Mouse (Mus musculus) cerebellum, postnatal 25 days (tissue): ENCODE measurements around the gene Glrx.
"Not testable (repeated sequence)": the region's sequence is repeated elsewhere in the genome, so short reads cannot be mapped to it uniquely, and the experiment has no call there.

ENCODE experiments used
- DNase-seq, 2 experiments: peaks; one replicate each; pipeline ENCODE4 v3.0.0; 2021; ENCODE audit warnings: mixed read lengths in 2 of 2

The Glrx gene

DNA sequence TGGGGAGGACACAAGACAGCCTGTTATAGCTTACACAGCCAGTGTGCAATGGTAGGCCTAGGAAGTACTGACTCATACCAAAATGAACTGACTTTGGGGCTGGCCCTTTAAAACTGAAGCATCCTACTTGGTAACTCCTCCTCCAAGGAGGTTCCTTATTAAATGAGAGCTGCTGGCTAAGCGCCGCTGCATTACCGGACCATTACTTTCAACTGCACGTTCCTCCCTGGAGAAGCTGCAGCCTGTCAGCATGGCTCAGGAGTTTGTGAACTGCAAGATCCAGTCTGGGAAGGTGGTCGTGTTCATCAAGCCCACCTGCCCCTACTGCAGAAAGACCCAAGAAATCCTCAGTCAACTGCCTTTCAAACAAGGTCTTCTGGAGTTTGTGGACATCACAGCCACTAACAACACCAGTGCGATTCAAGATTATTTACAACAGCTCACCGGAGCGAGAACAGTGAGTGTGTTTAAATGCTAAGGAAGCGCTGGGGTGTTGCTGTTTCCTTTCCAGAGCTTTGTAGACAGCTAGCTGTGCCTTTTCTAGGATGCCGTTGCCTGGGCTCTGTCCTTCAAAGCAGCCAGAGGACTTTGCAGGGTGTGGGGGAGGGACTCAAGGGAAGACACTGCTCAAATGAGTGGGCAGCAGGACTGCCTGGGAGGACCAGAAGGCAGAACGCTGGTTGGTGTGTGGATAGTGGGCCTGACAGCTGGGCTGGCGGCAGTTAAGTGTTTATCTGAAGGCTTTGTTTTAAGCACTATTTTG, at the start of gene Glrx:
Gene Glrx, plus strand, starts transcription at position 150 of the 763 bp plus-strand sequence.
- peak; percentile 76 to 80 for DNase-seq

GRCm38 (mm10) chr13:75790550-75791205, 49.0 kb upstream of the Glrx start:
- DNase-seq = no peak

DNA sequence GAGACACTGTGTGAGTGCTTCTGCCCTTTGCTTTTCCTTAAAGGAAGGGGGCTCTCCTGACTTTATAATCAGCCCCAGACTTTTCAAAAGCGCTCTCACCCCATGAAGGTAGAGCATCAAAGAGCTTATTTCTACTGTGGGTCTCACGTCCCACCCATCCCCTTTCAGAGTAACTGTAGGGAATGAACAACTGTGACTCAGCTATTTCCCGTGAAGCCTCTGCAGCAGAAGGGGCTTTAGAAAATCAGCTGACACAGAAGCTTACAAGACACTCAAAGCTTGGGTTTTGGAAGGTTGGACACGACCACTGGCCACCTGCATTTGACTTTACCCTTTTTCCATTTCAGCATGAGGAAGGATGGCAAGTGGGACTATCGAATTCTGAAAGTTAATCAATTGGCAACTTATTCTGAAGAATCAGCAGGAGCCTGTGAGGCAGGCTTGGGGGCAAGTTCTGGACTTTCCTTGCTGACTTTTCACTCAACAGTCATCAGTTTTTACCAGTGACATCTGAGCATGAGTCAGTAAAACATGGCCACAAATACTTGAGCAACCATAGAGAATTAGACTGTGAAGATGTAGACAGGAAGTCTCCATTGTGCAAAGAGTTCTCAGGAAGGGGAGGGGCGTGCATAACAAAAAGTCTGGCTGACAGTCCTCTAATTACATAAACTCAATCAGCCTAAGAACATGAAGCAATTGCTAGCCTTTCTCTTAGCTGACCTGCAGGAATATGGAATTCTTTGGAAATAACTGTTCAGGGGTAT, 45.6 kb upstream of the Glrx start:
- no peak for DNase-seq

DNA sequence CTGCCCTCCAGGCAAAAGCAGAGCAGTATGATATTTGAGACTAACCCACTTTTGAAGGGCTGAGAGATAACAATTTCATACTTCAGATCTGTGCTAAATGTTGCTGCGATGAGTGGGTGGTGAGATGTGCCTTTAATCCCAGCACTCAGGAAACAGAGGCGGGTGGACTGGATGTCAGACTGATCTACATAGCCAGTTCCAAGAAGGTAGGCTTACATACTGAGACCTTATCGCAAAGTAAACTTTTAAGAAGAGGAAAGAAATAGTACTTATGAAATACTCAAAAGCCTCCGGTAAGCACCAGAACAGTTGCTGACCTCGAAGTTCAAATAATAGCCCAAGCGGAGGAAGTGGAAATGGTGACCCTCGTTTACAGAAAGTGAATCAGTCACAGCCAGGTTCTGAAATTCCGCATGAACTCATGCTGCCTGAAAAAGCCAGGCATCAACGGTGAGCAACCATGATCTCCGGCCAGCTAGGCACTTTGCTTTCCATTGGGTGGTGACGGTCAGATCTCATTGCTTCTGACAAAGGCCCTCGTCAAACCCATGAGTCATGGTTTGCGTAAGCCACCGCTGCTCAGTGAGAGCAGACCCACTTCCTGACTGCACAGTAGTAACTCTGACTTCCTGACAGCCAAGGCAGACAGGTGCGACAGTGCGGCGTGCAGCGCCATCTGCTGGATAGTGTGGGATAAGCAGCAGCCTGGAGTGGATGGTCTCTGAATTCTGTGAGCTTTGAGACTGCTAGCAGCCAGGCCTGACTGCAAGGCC, 42.1 kb upstream of the Glrx start:
- peak; percentile 92 to 93 for DNase-seq

- no peak for DNase-seq
Measured at GRCm38 (mm10) chr13:75798413-75799302, 41.0 kb upstream of the Glrx start.

GRCm38 (mm10) chr13:75799421-75799820, 40.2 kb upstream of the Glrx start:
- no peak for DNase-seq

GRCm38 (mm10) chr13:75807969-75808368, 31.7 kb upstream of the Glrx start:
- DNase-seq = no peak

- DNase-seq = no peak
Measured at GRCm38 (mm10) chr13:75809957-75810356, 29.7 kb upstream of the Glrx start.

GRCm38 (mm10) chr13:75817183-75817582, 22.5 kb upstream of the Glrx start:
- DNase-seq = no peak

DNA sequence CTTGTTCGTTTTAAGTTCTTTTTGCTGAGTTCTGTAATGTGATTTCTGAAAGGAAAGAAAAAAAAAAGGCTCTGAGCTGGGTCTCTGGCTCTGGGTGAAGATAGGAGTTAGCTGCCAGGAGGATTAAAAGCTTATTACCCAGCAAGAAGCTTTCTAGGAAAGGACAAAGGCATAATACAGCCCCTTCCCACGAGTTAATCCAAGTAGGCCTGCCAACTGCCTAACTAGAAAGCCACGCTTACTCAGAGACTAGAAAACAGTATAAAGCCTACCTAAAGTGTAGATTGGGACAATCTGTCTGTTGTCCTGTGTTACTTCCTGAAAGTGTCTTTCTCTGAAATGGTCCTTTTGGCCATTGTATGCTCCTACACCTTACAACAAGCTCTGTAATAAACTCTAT, 21.2 kb upstream of the Glrx start:
- no peak for DNase-seq

- no peak for DNase-seq
Measured at GRCm38 (mm10) chr13:75818945-75819706, 20.5 kb upstream of the Glrx start.

- DNase-seq = no peak
Measured at GRCm38 (mm10) chr13:75819898-75820297, 19.8 kb upstream of the Glrx start.

GRCm38 (mm10) chr13:75822366-75822765, 17.3 kb upstream of the Glrx start:
- not testable (repeated sequence) for DNase-seq

DNA sequence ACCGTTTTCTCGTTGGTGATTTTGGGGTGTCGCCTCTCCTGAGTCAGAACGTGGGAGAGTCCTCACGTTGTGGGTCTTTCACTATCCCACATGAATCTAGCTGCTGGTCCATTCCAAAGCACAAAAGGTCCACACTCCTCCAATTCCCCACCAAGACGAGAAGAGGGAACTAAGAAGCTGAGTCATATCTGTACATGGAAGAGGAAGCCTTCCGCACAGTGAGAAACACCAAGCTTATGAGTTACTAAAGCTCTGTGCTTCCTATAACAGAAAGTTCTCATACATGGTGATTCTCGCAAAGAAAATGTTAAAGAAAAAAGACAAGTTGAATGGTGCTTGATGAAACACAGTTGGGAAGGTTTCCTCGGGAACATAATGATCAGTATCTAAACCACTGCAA, 16.5 kb upstream of the Glrx start:
- DNase-seq = no peak

- no peak for DNase-seq
Measured at GRCm38 (mm10) chr13:75824611-75825319, 14.9 kb upstream of the Glrx start.

DNA sequence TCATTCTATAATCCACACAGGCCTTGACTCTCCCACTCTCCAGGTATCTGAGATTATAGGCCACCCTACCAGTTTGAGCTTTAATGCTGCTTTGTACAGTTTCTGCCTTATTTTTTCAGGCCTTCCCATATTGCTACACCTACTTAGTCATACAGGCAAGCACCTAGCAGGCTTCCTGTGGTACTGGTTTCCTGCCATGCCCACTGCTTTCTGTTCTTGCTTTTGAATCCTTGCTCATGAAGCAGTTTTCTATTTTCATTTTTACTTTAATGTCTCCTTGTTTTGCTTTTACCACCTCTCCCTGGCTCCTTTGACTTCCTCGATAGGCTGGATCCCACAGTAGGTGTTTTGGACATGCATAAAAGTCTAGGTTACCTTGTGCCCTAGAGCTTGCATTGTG, 14.3 kb upstream of the Glrx start:
- no peak for DNase-seq

GRCm38 (mm10) chr13:75830708-75831107, 9.0 kb upstream of the Glrx start:
- no peak for DNase-seq

DNA sequence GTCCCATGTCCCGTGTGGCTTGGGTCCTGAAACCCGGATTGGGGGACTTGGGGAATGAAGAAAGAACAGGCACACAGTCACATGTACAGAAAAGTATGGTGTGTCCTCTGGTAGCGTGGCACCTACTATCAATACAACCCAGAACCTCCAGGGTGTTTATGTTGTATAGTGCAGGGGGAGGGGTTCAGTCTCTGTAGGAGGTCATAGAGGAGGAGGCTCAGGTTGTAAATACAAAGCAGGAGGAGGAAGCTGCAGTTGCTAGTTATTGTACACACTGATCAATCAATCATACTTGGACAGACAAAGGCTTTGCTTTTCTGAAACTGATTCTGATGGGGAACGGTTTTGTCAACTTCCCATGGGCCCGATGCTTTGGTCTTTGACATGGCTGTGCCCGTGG, 8.0 kb upstream of the Glrx start:
- no peak for DNase-seq

- DNase-seq = no peak
Measured at GRCm38 (mm10) chr13:75832697-75833096, 7.0 kb upstream of the Glrx start.

DNA sequence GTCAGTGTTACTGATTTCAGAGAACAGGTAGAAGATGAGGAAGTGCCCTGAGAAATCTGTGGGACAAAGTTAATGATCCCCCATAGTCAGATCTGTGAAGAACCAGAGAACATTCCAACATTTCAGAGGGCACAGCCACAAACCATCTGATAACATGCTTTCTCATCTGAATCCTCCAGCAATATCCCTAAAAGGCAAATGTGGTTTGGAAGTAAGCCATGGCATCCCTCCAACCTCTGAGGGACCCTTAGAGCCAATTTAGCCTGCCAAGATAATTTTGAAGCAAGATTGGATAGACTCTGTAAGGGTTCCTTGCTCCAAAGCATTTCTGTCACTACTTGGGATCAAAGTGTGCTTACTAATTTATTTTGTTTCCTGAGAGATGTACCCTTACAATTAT, 6.2 kb upstream of the Glrx start:
- no peak for DNase-seq
